Mouse (Mus musculus): Measurements from ENCODE around the gene Spink4.
"Not testable (repeated sequence)": the region's sequence is repeated elsewhere in the genome, so short reads cannot be mapped to it uniquely, and the experiment has no call there.

The Spink4 gene

DNA sequence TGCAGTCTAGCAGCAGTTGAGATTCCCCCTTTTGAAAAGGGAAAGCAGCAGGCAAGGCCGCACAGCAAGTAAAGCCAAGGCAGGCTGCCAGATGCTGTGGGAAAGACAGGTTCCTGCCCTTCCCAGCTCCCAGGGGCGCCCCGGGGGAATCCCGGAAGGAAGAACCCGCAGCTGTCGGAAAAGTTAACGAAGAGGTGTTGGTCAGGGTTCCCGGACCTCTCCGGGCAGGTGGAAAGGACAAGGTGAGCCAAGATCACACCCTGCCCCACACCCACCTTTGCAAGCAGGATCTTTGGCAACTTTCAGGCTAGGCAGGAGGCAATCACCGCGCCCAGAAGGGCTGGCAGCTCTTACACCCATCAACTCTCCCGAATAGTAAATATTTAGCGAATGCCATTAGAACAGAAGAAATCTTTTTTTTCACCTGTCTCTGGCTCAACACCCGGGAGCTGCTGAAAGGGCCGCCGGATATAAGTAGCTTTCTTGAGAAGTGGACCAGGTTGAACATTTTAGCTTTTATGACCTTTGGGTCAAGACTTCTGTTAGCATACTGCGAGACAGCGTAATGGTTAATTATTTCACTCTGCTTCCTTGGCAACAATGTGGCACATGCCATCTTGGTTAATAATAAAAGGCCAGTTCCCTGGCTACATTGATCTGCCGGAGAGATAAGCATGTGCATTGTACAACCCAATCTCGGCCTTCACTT lies 11.4 kb upstream of the Spink4 start:
- peak; percentile 84 for DNase-seq

DNA sequence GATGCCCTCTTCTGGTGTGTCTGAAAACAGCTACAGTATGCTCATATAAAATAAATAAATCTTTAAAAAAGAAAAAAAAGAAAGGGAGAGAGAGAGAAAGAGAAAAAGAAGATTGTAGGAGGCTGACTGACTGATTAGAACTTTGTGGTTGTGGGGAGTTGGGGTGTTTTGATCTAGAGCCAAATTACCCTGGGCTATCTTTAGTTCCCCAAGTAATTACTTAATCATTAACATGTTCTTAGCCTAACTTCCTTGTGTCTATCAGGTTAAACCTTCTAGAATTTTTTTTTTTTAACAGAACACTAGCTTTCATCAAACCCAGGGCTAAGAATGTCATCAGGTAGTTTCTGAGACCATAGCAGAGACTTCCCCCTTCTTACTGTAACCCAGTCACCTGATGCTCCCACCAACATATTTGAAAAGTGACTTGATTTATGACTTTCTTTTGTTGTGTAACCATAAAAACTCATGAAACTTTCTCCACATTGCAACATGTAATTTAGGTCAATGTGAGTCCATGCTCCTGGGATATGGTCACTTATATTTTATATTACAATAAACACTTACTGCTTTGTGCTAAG lies 5.5 kb upstream of the Spink4 start:
- no peak for DNase-seq

DNA sequence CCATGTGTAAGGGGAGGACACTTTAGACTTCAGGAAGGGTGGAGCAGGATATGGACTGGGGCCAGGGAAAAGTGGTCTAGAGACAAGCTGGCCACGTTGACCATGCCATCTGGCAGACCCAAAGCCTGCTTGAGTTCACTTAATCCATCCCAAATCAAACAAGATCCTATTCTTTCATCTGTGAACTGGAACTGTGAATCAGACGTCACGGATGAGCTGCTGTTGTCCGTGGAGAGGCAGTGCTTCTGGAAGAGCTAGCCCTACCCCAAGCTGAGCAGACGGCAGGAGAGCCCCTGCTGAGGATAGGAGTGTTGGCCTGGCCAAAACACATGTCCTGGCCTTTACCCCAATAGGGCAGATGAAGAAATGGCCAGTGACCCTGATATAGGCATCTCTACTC lies 3.9 kb upstream of the Spink4 start:
- no peak for DNase-seq

DNA sequence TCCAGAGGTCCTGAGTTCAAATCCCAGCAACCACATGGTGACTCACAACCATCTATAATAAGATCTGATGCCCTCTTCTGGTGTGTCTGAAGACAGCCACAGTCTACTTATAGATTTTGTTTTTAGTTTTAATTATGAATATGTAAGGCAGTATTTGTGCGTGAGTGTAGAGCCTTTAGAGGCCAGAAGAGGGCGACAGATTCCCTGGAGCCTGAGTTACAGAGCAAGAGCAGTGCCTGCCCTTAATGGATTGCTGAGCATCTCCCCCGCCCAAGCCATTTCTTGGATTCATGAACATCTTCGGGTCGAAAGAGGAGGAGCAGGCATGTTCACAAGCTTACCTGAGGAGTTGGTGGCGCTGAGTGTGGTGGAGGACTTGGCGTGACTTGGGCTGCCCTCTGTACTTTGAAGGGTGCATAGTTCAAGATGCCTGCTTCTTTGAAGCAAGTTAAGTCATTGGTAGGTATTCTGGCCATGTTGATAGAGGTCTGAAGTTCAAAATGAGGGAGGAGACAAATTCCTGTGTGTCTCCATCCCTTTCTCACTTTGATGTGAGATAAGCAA lies 3.2 kb upstream of the Spink4 start:
- no peak for DNase-seq

DNA sequence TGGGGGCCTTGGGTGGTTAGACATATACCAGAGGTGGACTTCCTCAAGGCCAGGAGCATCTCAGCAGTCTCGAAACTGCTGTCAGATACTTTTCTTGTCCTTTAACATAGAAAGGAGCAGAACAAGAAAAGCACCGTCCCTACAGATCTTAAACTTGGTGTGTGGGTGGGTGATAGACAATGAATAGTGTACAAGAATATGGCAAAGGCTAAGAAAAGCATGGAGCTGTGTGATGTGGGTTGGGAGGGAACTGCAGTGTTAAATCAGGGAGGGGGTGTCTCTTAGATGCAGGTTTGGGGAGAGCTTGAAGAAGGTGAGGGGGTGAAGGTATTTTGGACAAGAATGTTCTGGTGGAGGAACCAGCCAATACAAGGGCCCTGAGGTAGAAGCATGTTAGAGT lies 724 bp downstream of the Spink4 start:
- DNase-seq: no peak

DNA sequence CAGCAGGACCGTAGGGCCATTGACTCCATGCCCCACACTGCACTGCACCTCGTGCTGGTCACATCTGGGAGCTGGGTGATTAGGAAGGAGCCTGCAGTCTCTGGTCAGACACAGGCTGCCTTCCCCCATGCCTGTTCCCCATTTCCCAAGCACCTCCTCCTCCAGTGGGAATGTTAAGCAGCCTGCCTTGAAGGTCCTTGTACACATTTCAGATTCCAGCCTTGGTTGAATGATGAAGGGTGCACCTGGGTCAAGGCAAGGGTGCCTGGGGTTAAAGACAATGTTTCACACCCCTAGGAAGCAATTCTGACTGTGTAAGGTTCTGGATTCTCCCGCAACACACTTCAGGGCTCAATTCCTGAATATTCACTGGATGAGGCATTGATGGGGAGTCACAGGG lies 1.4 kb downstream of the Spink4 start:
- no peak for DNase-seq

DNA sequence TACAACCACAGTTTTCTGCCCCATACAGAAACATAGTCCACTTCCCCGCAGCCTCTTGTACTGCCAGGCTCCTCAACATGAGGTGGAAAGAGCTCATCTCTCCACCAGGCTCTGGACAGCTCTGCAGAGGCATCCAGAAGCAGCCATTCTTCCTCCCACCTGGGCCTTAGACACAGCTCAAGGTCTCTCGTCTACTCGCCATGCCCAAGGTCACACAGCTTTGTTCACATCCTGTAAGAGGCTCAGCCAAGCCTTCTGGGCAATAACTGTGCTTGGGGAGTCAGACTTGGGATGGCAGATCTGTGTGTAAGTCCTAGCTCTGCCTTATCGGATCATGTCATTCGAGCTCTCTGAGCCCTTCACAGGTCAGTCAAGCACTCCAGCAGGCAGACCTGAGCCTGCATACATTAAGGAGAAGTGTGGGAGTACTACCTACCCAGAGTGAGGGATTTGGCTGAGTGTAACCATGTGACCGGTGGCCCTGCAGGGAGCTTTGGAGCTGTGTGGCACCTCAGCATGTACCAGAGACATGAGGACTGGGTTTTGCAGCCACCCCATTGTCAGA lies 3.3 kb downstream of the Spink4 start:
- DNase-seq: peak; percentile 38

DNA sequence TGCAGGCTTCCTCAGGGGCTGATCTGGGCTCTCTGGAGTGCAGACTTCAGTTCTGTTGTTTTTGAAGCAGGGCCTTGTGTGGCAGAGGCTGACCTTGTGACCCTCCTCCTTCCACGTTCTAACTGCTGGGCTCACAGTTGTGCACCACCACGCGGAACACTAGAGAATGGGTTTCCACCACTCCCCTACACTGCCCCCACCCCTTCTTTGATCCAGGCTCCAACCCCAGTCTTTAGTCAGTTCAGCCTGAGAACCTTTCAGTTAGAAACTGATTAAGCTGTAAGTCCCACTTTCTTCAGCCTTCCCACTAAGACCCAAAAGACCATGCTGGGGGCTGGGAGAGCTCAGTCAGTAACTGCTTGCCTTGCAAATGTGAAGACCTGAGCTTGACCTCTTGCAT lies 5.7 kb downstream of the Spink4 start:
- no peak for DNase-seq

DNA sequence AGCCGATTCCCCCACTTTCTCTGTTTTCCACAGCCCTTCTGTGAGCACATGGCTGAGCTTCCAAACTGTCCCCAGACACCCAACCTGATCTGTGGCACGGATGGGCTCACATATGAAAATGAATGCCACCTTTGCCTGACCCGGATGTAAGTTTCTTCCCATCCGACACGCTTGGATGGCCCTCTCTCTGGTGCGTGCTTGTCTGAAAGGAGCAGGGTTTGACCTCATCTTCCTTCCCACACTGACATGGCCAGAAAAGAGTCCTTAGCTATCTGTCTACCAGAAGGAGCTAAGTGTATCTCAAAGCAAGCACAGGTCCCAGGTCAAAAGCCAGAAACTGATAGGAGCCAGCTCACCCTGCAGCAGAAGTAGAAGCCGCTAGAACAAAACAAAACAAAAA lies 9.2 kb downstream of the Spink4 start:
- no peak for DNase-seq

DNA sequence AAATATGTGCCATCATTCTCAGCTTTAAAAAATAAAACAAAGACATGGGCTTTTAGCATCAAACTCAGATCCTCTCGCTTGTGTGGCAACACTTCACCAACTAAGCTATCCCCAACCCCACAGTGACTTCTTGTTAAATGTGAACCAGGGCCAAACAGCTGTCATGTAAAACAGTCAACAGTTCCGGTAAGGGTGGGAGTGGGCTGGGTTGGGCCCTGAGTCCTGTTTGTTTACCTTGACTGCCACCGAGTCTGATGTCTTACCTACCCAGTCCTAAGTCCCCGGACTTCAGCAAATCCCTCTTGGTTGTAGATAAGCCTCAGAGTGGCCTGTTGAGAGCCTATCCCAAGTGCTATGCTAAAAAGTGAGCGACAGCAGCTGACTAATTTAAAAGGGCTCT lies 13.8 kb downstream of the Spink4 start:
- no peak for DNase-seq

DNA sequence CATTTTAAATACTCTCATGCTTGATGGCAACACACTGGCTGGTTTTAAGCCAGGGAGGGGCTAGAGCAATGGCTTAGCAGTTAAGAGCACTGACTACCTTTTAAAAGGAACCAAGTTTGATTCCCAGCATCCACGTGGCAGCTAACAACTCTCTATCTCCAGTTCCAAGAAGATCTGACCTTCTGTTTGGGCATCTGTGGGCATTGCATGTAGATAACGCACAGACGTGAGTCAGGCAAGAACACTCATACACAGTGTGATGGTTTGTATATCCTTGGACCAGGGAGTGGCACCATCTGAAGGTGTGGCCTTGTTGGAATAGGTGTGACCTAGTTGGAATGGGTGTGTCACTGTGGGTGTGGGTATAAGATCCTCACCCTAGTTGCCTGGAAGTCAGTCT lies 14.5 kb downstream of the Spink4 start:
- DNase-seq: not testable (repeated sequence)

DNA sequence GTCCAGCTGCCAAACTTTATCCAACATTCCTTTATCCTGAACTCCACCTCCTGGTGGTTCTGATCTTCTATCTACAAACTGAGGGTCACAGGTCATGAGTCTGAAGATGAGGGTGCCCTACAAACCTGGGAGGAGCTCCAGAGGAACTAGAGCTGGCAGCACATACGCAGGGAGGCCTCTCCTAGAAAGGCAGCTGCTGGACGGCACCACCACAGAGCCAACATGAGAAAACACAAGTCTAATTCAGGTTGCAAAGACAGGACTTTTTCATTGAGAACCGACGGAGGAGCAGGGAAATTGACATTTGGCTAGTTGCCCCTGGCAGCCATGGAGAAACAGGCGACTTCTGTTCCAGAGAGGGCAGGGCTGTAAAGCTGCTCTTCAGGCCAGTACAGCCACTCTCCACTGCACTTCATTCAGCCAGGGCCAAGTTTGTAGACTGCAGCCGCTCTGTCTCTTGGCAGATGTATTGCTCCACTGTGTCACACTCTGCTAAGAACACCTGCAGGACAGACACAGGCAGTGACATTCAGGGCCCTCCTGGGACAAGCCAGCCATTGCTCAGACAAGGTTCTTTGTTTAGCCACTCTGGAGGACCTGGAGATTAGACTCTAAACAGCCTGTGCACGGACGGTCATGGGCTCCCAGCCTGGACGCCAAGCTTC lies 16.5 kb downstream of the Spink4 start:
- no peak for DNase-seq

DNA sequence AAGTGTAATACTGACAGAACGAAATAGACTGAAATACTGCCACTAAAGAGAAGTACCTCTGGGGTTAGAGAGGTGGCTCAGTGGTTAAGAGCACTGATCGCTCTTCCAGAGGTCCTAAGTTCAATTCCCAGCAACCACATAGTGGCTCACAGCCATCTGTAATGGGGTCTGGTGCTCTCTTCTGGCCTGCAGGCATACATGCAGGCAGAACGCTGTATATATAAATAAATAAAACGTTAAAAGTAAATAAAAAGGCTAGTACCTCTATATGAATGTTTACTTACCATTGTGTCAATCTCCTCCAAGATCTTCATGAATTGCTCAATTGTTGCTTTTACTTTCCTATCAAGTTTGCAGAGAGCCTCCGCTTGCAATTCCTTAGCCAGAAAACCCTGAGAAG lies 18.9 kb downstream of the Spink4 start:
- no peak for DNase-seq

DNA sequence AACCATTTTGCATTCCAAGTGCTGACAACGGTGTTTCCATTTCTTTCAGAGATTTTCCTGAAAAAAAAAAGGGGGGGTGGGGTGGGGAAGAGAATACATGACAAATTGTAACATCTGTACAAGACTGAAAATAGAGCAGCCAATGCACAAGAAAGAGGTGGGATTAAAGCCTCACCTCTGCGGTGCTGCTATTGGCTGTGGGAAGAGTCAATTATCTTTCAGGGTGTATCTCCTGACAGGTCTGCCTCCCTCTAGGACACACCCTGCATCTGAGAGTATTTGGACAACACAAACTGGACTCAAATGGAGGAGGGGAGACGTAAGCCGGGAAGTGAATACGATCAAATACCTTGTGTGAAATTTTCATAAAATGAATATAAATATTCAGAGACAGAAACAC lies 23.8 kb downstream of the Spink4 start:
- no peak for DNase-seq

DNA sequence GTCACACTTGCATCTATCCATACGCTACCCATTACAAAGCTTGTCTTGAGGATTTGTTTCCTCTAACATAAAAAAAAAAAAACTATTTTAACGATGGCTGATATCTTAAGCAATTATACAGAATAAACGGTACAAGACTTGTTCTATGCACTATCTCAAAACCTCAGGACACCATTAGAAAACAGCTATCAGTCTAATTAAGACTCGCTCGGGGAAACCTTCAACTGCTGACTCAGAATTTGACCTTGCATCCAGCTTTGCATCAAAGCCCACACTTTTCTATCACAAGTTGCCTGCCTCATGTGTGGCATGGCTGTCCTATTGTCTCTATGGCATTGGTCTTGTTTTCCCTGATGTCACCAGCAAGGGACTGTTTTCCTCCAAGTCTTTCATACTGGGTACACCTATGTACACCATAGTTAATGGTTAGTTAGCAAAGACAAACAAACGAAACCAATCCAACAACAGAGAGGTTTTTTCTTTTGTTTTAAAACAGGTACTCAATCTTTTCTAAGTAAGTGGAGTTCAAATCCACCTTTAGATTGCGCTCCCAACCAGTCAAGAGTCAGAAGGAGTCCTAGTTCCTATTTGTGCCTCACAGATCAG lies 26.8 kb downstream of the Spink4 start:
- DNase-seq: no peak

DNA sequence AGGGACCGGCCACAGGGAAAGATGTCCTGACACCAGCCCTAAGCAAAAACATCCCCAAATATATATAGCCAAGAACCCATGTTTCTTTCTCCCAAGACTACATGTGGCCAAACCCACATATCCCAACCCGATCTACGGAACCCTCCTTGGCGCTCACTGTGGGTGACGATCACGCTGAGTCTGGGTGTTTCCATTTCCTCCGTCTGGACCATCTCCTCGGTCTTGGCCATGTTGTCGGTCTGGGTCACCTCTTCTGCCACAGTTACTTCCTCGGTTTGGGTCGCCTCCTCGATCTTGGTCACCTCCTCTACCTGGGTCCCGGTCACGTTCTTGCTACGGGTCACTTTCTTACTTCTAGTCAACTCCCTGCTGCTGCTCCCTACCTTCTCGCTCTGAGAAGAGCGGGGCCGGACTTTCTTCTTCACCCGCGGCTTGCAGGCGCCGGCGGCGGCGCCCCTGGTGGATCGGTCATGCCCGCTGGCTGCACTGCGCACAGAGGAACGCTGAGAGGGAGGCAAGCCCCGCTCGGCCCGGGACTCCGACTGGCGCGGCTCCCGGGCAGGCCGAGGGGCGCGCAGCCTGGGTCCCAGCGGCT lies 27.8 kb downstream of the Spink4 start:
- no peak for DNase-seq

DNA sequence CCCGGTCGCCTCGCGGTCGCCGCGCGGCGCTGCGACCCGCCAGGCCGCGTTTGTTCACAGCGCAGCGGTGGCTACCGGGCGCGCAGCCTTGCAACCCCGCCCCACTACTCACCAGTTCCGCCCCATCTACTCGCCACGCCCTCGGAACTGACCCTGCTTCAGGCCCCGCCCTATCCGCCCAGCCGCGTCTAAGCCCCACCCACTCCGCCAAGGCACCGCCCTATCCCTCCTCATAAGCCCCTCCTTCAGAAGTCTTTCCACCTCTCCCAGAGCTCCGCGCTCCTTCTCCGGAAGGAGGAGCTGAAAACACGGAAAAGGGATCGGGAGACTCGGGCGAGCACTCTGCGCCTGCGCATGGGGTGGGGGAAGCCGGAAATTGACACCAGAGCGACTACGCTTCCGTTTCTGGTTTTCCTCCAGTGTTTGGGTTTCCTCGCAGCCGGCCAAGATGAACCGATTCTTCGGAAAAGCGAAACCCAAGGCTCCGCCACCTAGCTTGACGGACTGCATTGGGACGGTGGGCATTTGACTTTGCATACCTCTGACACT lies 28.4 kb downstream of the Spink4 start, which contains the start of the genes Bag1 and Chmp5:
Gene Bag1 (minus strand): TSS at position 135 of the 549 bp plus-strand sequence.
Gene Chmp5 (plus strand): TSS at position 248 of the 549 bp plus-strand sequence.
- DNase-seq: peak; percentile 99

DNA sequence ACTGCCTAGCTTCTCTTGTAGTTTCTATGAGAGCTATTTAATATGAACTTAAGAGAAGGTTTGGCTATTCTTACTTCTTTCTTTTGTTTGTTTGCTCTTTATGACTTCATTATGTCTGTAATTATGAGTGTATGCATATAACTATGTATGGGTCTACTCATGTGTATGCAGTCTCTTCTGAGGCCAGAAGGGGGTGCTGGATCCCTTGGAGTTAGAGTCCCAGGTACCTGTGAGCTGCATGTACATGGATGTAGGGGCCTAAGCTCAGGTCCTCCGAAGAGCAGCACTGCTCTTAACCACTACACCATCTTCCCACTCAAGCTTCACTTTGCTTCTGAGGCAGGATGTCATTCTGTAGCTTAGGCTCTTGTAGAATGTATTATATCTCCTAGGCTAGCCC lies 33.7 kb downstream of the Spink4 start:
- peak; percentile 57 for DNase-seq

DNA sequence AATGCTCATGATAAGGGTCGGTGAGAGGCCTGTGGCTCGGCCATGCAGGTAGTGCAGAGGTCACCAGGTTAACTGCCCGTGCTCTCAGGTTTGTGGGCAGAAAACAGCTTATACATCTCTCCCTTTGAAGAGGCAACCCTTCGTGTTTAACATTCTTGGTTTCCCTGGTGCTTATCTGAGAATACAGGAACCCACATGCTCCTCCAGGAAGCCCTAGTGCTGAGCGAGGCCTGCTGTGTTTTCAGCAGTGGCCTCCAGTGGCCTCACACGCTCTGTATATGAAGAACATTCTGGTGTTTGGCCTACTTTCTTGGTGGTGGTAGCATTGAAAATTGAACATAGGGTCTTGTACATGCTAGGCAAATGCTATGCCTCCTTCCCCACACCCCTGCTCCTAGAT lies 36.1 kb downstream of the Spink4 start:
- no peak for DNase-seq

DNA sequence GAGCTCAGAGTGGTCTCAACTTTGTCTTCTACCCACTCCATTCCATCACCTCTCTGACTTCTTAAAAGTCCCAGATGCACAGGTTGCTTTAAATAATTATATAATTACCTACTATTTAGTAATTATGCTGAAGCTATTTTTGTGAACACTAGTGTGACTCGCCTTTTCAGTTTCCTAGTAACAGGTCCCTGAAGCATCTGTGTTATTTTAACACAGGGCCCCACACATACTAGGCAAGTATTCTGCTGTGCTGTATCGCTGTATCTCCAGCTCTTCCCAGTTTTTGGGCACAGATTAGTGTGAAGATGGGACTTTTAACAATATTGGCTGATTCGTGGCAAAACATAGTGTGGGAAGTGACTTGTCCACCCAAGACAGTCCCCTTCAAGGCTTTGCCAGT lies 43.7 kb downstream of the Spink4 start:
- no peak for DNase-seq

DNA sequence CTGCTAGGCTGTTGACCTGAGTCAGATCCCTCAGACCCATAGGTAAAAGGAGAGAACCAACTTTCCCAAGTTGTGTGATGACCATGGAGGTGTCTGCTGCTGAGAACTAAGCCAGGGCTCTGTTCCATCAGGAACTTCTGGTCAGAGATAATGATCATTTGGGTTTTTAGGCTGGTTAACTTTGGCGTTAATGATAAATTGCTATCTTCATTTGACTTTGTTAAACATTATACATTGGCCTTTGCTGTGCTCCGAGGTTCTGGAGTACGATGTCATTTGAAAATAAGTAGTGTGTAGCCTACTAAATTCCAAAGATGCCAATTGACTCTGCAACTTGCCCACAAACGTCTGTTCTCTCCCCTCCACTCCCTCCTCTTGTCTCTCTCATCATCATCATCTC lies 49.3 kb downstream of the Spink4 start:
- DNase-seq: peak; percentile 15

DNA sequence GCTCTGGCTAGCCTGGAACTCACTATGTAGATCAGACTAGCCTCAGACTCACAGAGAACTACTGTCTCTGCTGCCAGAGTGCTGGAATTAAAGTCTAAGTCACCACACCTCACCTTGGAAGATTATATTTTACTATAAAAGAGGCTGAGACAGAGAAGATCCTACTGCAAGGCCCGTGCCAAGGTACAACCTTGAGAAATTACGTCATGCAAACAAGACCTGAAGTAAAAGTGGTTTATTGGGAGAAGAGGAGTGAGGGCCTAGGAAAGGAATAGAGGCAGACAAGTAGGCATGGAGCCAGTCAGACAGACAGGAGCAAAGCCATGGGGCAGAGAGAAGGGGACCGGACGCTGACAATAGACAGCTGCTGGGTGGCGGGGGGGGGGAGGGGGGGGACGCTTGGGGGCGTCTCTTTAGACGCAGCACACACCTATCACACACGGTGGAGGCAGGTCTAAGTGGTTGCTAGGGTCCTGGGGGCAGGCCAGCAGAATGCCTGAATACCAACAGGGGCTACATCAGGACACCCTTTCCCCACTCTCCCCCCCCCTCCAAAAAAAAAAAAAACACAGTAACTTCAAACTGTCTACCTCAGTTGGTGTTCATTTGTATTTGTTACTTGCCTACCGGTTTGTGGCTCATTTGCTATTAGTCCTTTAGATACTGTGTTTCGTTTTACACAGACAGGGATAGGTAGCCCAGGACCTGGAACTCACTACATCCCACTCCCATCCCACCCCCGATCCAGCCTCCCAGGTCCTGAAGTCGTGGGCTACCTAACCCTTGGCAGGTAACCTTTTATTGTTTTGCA lies 50.1 kb downstream of the Spink4 start:
- DNase-seq: peak; percentile 22

Data from kidney, adult 18-20 months (tissue).